In genomic region chr2:27088071-27088644, GRCm38 (mm10) we compare ENCODE assay signal across 8 mouse cellular contexts. TPM values are rescaled to one million over a fixed set of nuclear protein-coding genes. Genes with fewer than 3 reads are reported as not detected.
DNase-seq lines count a peak whose midpoint lies in the region; ATAC-seq and TF ChIP-seq lines count a peak whose summit lies in the region.

No protein-coding gene starts in this region.

- peaks cover 7% of the 10 kb centered on the region for H3K4me1 ChIP-seq in hindbrain, embryonic 16.5 days (ENCODE audit: control insufficient read depth, insufficient read depth, low read depth, low read length)
- 0 out of 2 replicates have a peak, but pooled peaks cover 5% of the 10 kb centered on the region for H3K4me1 ChIP-seq in hindbrain, embryonic 12.5 days
- peaks cover 14% of the 10 kb centered on the region for H3K4me1 ChIP-seq in embryonic facial prominence, embryonic 14.5 days (ENCODE audit: control insufficient read depth, insufficient read depth, low read length)
- H3K4me1 ChIP-seq in liver, postnatal 0 days (ENCODE audit: insufficient read depth): no peaks in the 10 kb centered on the region; the same call in 1 of the 2 replicates

- TF ChIP-seq CTCF in liver, postnatal 0 days (IDR thresholded peaks at IDR 0.05; ENCODE audit: low read depth): no peak

- 50% methylated on average over 17 of the region's 18 CpGs for WGBS in hindbrain, embryonic 16.5 days
- WGBS in hindbrain, embryonic 12.5 days: 82% methylated on average over 18 of the region's 18 CpGs
- WGBS in embryonic facial prominence, embryonic 14.5 days: 68% methylated on average over 18 of the region's 18 CpGs
- 41% methylated on average over 18 of the region's 18 CpGs for WGBS in liver, postnatal 0 days (ENCODE audit: insufficient replicate concordance)

- H3K9ac ChIP-seq in hindbrain, embryonic 16.5 days (ENCODE audit: low read depth, low read length): no peak overlapping the region
- H3K9ac ChIP-seq in hindbrain, embryonic 12.5 days: no peak overlapping the region
- H3K9ac ChIP-seq in embryonic facial prominence, embryonic 14.5 days (ENCODE audit: low read depth, low read length): no peak overlapping the region
- H3K9ac ChIP-seq in liver, postnatal 0 days (replicated peaks): no peak overlapping the region

- no peaks in the 10 kb centered on the region for H3K9me3 ChIP-seq in hindbrain, embryonic 16.5 days (ENCODE audit: control insufficient read depth, low read length)
- H3K9me3 ChIP-seq in hindbrain, embryonic 12.5 days (replicated peaks): no peaks in the 10 kb centered on the region
- no peaks in the 10 kb centered on the region for H3K9me3 ChIP-seq in embryonic facial prominence, embryonic 14.5 days (ENCODE audit: control insufficient read depth, low read length)
- no peaks in the 10 kb centered on the region for H3K9me3 ChIP-seq in liver, postnatal 0 days (ENCODE audit: low read length)

- no peak overlapping the region for H3K4me2 ChIP-seq in hindbrain, embryonic 16.5 days (ENCODE audit: low read length)
- no peak overlapping the region for H3K4me2 ChIP-seq in hindbrain, embryonic 12.5 days (replicated peaks)
- no peak overlapping the region for H3K4me2 ChIP-seq in embryonic facial prominence, embryonic 14.5 days (ENCODE audit: low read depth, low read length)
- no peak overlapping the region for H3K4me2 ChIP-seq in liver, postnatal 0 days (ENCODE audit: low read depth, low read length)

- 0 out of 2 replicates have a peak, but pooled peaks have one; percentile 50 for ATAC-seq in hindbrain, embryonic 16.5 days
- ATAC-seq in hindbrain, embryonic 12.5 days (ENCODE audit: low FRiP score): no peak
- no peak for ATAC-seq in embryonic facial prominence, embryonic 14.5 days (ENCODE audit: low read depth)
- peak; percentile 69 for ATAC-seq in liver, postnatal 0 days
- no peak for ATAC-seq in activated CD4-positive, CD25-positive, alpha-beta regulatory T cell, adult 4 months

- H3K4me3 ChIP-seq in hindbrain, embryonic 16.5 days (ENCODE audit: low read length): no peak overlapping the region
- H3K4me3 ChIP-seq in hindbrain, embryonic 12.5 days: no peak overlapping the region
- H3K4me3 ChIP-seq in embryonic facial prominence, embryonic 14.5 days (ENCODE audit: low read depth, low read length): no peak overlapping the region
- no peak overlapping the region for H3K4me3 ChIP-seq in liver, postnatal 0 days (ENCODE audit: low read depth, low read length)

- H3K36me3 ChIP-seq in hindbrain, embryonic 16.5 days (ENCODE audit: control insufficient read depth, insufficient read depth, low read length): no peaks in the 10 kb centered on the region
- H3K36me3 ChIP-seq in hindbrain, embryonic 12.5 days: no peaks in the 10 kb centered on the region
- no peaks in the 10 kb centered on the region for H3K36me3 ChIP-seq in embryonic facial prominence, embryonic 14.5 days (ENCODE audit: control insufficient read depth, insufficient read depth, low read length)
- no peaks in the 10 kb centered on the region for H3K36me3 ChIP-seq in liver, postnatal 0 days (replicated peaks; ENCODE audit: insufficient read depth, low read length)

- intact Hi-C loops in heart, postnatal 25 days (cut with DNase I): no loop called here

- H3K27ac ChIP-seq in hindbrain, embryonic 16.5 days (ENCODE audit: low read depth, low read length): no peak overlapping the region
- no peak overlapping the region for H3K27ac ChIP-seq in hindbrain, embryonic 12.5 days
- H3K27ac ChIP-seq in embryonic facial prominence, embryonic 14.5 days (replicated peaks; ENCODE audit: low read depth, low read length): peak overlapping the region; percentile 33; the same call in 1 of the 2 replicates
- peak overlapping the region; percentile 48; the same call in 1 of the 2 replicates for H3K27ac ChIP-seq in liver, postnatal 0 days (ENCODE audit: low read depth)

- peak; percentile 72; the same call in 1 of the 2 replicates for TF ChIP-seq EP300 in liver, postnatal 0 days (IDR thresholded peaks at IDR 0.05; ENCODE audit: low read depth)

- peak; percentile 58 for DNase-seq in embryonic facial prominence, embryonic 14.5 days (ENCODE audit: low spot score)
- DNase-seq in heart, postnatal 25 days (ENCODE audit: low spot score): peak; percentile 78
- peak; percentile 34 for DNase-seq in liver, postnatal 0 days
- no peak for DNase-seq in retina, postnatal 1 day
- DNase-seq in c-Kit-positive CD71-positive TER-119-positive erythroid progenitor cells, embryonic 14.5 days (ENCODE audit: low spot score): no peak

- H3K27me3 ChIP-seq in hindbrain, embryonic 16.5 days (replicated peaks; ENCODE audit: control insufficient read depth, insufficient read depth, low read length): no peaks in the 10 kb centered on the region
- H3K27me3 ChIP-seq in hindbrain, embryonic 12.5 days: no peaks in the 10 kb centered on the region
- H3K27me3 ChIP-seq in embryonic facial prominence, embryonic 14.5 days (replicated peaks; ENCODE audit: control insufficient read depth, insufficient read depth, low read length): no peaks in the 10 kb centered on the region
- no peaks in the 10 kb centered on the region for H3K27me3 ChIP-seq in liver, postnatal 0 days (ENCODE audit: insufficient read depth, low read length)

RNA-seq across cellular contexts. Expression of gene Adamtsl2, which starts 9.0 kb away (rescaled TPM):
- polyA plus RNA-seq in hindbrain, embryonic 16.5 days (2015; fragmentation: Nextera tagmentation; extraction: Ambion mirVana): 9.6 and 11.8 TPM in 2 replicates
- 6.1 and 9.0 TPM in 2 replicates for polyA plus RNA-seq in hindbrain, embryonic 12.5 days (2016; fragmentation: Nextera tagmentation; extraction: Ambion mirVana)
- polyA plus RNA-seq in embryonic facial prominence, embryonic 14.5 days (2014; fragmentation: Nextera tagmentation; extraction: Ambion mirVana): 4.6 and 8.0 TPM in 2 replicates
- total RNA-seq in heart, postnatal 25 days (2021): 10 to 100 TPM; 19.1 to 26.8 TPM
- 1.1 and 1.2 TPM in 2 replicates for polyA plus RNA-seq in liver, postnatal 0 days (2015; fragmentation: Nextera tagmentation; extraction: Ambion mirVana)
- not detected for polyA plus RNA-seq in activated CD4-positive, CD25-positive, alpha-beta regulatory T cell, adult 4 months (2017; shearing (Covaris generic))

RNA-seq across cellular contexts. Expression of gene Mymk, which starts 16.2 kb away (rescaled TPM):
- 0.21 and 3.5 TPM in 2 replicates for polyA plus RNA-seq in hindbrain, embryonic 16.5 days (2015; fragmentation: Nextera tagmentation; extraction: Ambion mirVana)
- polyA plus RNA-seq in hindbrain, embryonic 12.5 days (2016; fragmentation: Nextera tagmentation; extraction: Ambion mirVana): 2.6 and 5.2 TPM in 2 replicates
- 90.3 and 111 TPM in 2 replicates for polyA plus RNA-seq in embryonic facial prominence, embryonic 14.5 days (2014; fragmentation: Nextera tagmentation; extraction: Ambion mirVana)
- total RNA-seq in heart, postnatal 25 days (2021): not detected
- 0.49 TPM in 1 of 2 replicates, not detected in the other for polyA plus RNA-seq in liver, postnatal 0 days (2015; fragmentation: Nextera tagmentation; extraction: Ambion mirVana)
- polyA plus RNA-seq in activated CD4-positive, CD25-positive, alpha-beta regulatory T cell, adult 4 months (2017; shearing (Covaris generic)): not detected

RNA-seq across cellular contexts. Expression of gene Fam163b, which starts 54.1 kb away (rescaled TPM):
- 10.2 and 10.3 TPM in 2 replicates for polyA plus RNA-seq in hindbrain, embryonic 16.5 days (2015; fragmentation: Nextera tagmentation; extraction: Ambion mirVana)
- 0.43 and 0.52 TPM in 2 replicates for polyA plus RNA-seq in hindbrain, embryonic 12.5 days (2016; fragmentation: Nextera tagmentation; extraction: Ambion mirVana)
- polyA plus RNA-seq in embryonic facial prominence, embryonic 14.5 days (2014; fragmentation: Nextera tagmentation; extraction: Ambion mirVana): 0.31 and 0.35 TPM in 2 replicates
- total RNA-seq in heart, postnatal 25 days (2021): under 1 TPM; 0.34 to 0.48 TPM
- polyA plus RNA-seq in liver, postnatal 0 days (2015; fragmentation: Nextera tagmentation; extraction: Ambion mirVana): not detected in 2 replicates
- polyA plus RNA-seq in activated CD4-positive, CD25-positive, alpha-beta regulatory T cell, adult 4 months (2017; shearing (Covaris generic)): not detected

Comparison
In these comparisons a context has a peak if more than half of its experiments do, and no peak if none do; other contexts are left out.
1. ATAC-seq: peak in hindbrain, embryonic 16.5 days (single experiment) and liver, postnatal 0 days (single experiment); none in hindbrain, embryonic 12.5 days (single experiment), embryonic facial prominence, embryonic 14.5 days (single experiment) and activated CD4-positive, CD25-positive, alpha-beta regulatory T cell, adult 4 months (single experiment).
2. H3K27ac ChIP-seq: peak in embryonic facial prominence, embryonic 14.5 days (single experiment) and liver, postnatal 0 days (single experiment); none in hindbrain, embryonic 16.5 days (single experiment) and hindbrain, embryonic 12.5 days (single experiment).
3. DNase-seq: peak in embryonic facial prominence, embryonic 14.5 days (single experiment), heart, postnatal 25 days (single experiment) and liver, postnatal 0 days (single experiment); none in retina, postnatal 1 day (single experiment) and c-Kit-positive CD71-positive TER-119-positive erythroid progenitor cells, embryonic 14.5 days (single experiment).
4. RNA of gene Mymk, which starts 16.2 kb away (polyA plus RNA-seq): 90.3 to 111 TPM in embryonic facial prominence, embryonic 14.5 days; 2.6 to 5.2 TPM in hindbrain, embryonic 12.5 days, 0.21 to 3.5 TPM in hindbrain, embryonic 16.5 days, 0.49 TPM in liver, postnatal 0 days and not detected in activated CD4-positive, CD25-positive, alpha-beta regulatory T cell, adult 4 months; every median in the first group is over 10 times any median in the second.